Comparison of ENCODE assay signal across 23 mouse cellular contexts in the genomic region with DNA sequence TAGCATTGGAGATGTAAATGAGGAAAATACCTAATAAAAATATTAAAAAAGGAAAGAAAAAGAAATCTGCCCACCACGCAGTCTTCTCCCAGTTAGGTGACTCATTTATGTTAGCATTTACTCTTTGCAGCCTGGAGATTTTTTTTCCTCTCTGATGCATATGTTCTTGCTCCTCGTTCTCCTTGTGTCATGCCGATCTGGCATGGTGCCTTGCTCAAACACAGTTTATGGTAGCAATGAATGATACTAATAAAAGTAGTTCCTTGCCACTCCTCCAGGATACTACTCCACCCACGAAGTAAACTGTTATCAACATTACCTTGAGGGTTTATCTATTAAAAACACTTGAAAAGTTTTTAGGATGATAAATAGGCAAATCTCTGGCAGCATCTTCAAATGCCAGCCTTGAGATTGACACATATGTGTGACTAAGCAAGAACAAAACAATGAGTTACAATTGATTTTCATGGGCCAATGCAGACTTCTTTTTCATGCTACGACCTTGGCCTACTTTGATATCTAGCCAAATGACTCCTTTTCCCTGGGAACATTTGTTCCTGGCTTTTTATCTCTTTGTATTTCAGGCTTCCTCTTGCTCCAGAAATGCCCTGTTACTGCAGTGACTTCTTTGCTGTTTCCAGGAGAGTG.
A peak's percentile ranks its signal among the peaks of the same experiment; 100 is the strongest.
DNase-seq lines count a peak whose midpoint lies in the region; ATAC-seq and TF ChIP-seq lines count a peak whose summit lies in the region.
"Had no signal": no experiment of that assay in that cellular context is flagged by ENCODE, and none has a peak within 500 bp of the region (broad histone marks: within the 10 kb centered on the region; RNA-seq: fewer than 3 reads in every experiment).

No protein-coding gene starts in this region.

- TF ChIP-seq CTCF in small intestine, adult 2 months (IDR thresholded peaks at IDR 0.05; ENCODE audit: extremely low read depth, insufficient read length, insufficient replicate concordance, low read depth, low read length): no peak

- H3K27me3 ChIP-seq in small intestine, adult 2 months (ENCODE audit: control insufficient read depth, insufficient read depth, low read length): no peaks in the 10 kb centered on the region
- H3K27me3 ChIP-seq: embryonic facial prominence, embryonic 15.5 days; neural tube, embryonic 12.5 days had no signal

- H3K36me3 ChIP-seq in small intestine, adult 2 months (ENCODE audit: control insufficient read depth, insufficient read depth, low read length): no peaks in the 10 kb centered on the region
- H3K36me3 ChIP-seq: embryonic facial prominence, embryonic 15.5 days; limb, embryonic 10.5 days; midbrain, embryonic 10.5 days; neural tube, embryonic 12.5 days had no signal

- DNase-seq in layer of hippocampus, adult 18-20 months (ENCODE audit: low spot score in 2 of 2): peak; percentile 19 to 46
- DNase-seq in layer of hippocampus, postnatal 25 days (ENCODE audit: extremely low spot score in 1 of 2, low spot score in 1 of 2): no peak
- peak; percentile 33 for DNase-seq in right cerebral cortex, adult 18-20 months
- no peak for DNase-seq in right cerebral cortex, postnatal 25 days
- DNase-seq in adrenal gland, postnatal 25 days: peak; percentile 44
- DNase-seq in layer of hippocampus, postnatal 14 days (ENCODE audit: low spot score in 2 of 2): no peak
- DNase-seq: cerebellum, adult 9-11 months; embryo, embryonic 11 days; gastrocnemius, postnatal 36 days; heart, postnatal 10 days; kidney, adult 2 months; kidney, postnatal 36 days; lung, embryonic 14.5 days; lung, postnatal 4 days; thymus, postnatal 14 days had no signal

- peak overlapping the region; percentile 38; the same call in 1 of the 2 replicates for H3K27ac ChIP-seq in small intestine, adult 2 months (ENCODE audit: insufficient read depth, low read depth, low read length)
- H3K27ac ChIP-seq: embryonic facial prominence, embryonic 15.5 days; hindbrain, embryonic 14.5 days; limb, embryonic 10.5 days; midbrain, embryonic 10.5 days; neural tube, embryonic 12.5 days had no signal

- ATAC-seq in erythroblast, adult 5-6 weeks (replicated peaks; ENCODE audit: low FRiP score, poor library complexity, severe bottlenecking): no peak
- ATAC-seq: Patski had no signal

- TF ChIP-seq POLR2A in small intestine, adult 2 months (IDR thresholded peaks at IDR 0.05; ENCODE audit: low read depth, low read length): no peak

- H3K4me3 ChIP-seq in small intestine, adult 2 months (ENCODE audit: low read depth, low read length): no peak overlapping the region
- H3K4me3 ChIP-seq: embryonic facial prominence, embryonic 15.5 days; limb, embryonic 10.5 days; midbrain, embryonic 10.5 days; neural tube, embryonic 12.5 days had no signal

- 18% methylated on average over 5 of the region's 5 CpGs for WGBS in small intestine, adult 2 months

- H3K4me1 ChIP-seq in small intestine, adult 2 months (ENCODE audit: control insufficient read depth, insufficient read depth, insufficient read length, low read length): 0 out of 2 replicates have a peak, but pooled peaks cover 2% of the 10 kb centered on the region
- H3K4me1 ChIP-seq: embryonic facial prominence, embryonic 15.5 days; limb, embryonic 10.5 days; neural tube, embryonic 12.5 days had no signal

Comparison
In these comparisons a context has a peak if more than half of its experiments do, and no peak if none do; other contexts are left out.
1. DNase-seq: peak in layer of hippocampus, adult 18-20 months (2 of 2), right cerebral cortex, adult 18-20 months (single experiment) and adrenal gland, postnatal 25 days (single experiment); none in layer of hippocampus, postnatal 25 days (0 of 2), right cerebral cortex, postnatal 25 days (single experiment) and layer of hippocampus, postnatal 14 days (0 of 2).